Mouse (Mus musculus) lung, adult 2 months (tissue): ENCODE measurements around the gene Cdc26.

Experiments
- CTCF ChIP-seq: fragments of 200-500 bp; IDR thresholded peaks from 2 replicates; pipeline ENCODE4 v1.5.1; 2011; ENCODE audit warnings: mild to moderate bottlenecking, low read length, control low read depth; ENCODE audit not compliant: insufficient read depth
- POLR2A ChIP-seq: fragments of 200-500 bp; IDR thresholded peaks from 2 replicates; pipeline ENCODE4 v1.6.1; 2011; ENCODE audit warnings: low read depth, mild to moderate bottlenecking, control low read depth, low read length, borderline replicate concordance; ENCODE audit errors: extremely low read depth

- TF ChIP-seq CTCF: no peak
- no peak for TF ChIP-seq POLR2A
These were observed 25.2 kb downstream of the Cdc26 start for GRCm38 (mm10) chr4:62383207-62383606.
